Mouse (Mus musculus): ENCODE data around the gene Ryk.

The Ryk gene

DNA sequence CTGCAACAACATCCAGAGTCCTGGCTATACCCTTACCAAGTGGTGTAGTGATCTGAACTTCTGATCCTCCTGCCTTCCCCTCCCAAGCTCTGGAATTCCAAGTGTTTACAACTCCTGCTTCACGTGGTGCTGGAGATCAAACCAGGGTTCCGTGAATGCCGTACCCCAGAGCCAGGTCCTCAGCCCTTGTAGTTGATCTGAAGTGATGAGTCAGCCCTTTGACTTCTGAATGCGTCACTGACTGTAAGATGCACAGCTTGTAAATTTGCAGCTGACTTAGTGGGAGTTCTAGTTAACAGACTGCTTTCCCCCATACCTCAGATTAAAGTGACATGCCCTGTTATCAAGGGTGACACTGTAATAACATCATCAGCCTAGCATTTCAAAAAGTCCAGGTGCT is 8.9 kb downstream of the Ryk start:
- Histone ChIP-seq H3K9me3 (ENCODE audit: low read length) (peaks cover 5% of the 10 kb centered on the region), H3K4me3 (replicated peaks; ENCODE audit: low read length) (no peak overlapping the region), H3K4me1 (replicated peaks; ENCODE audit: low read depth, low read length) (peaks cover 58% of the 10 kb centered on the region), H3K36me3 (ENCODE audit: insufficient read depth, low read length) (peaks cover 5% of the 10 kb centered on the region; the same call in 1 of the 2 replicates), H3K27me3 (ENCODE audit: insufficient read depth, low read length) (no peaks in the 10 kb centered on the region)
- TF ChIP-seq CTCF (conservative IDR thresholded peaks at IDR 0.05; ENCODE audit: low read length) (no peak), NANOG (IDR thresholded peaks at IDR 0.05; ENCODE audit: borderline replicate concordance, low read length) (no peak), POU5F1 (IDR thresholded peaks at IDR 0.05; ENCODE audit: borderline replicate concordance, low read length) (no peak)

DNA sequence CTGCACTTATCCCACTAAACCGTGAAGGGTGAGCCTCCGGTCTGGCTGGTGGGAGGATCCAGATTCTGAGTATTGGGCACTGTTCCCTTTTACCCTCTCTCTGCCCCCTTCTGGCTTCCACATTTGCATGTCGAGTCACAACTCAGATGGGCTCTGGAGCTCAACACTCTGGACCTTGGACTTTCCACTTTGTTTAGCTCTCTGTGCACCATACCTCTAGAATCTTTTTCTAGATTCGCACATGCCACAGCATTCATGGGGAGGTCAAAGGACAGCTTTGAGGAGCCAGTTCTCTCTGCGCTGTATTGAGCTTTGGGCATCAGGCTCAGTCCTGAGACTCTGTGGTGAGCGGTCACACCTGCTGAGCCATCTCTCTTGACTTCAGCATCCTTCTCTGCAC is 11.1 kb downstream of the Ryk start:
- no peaks in the 10 kb centered on the region for H3K27me3 ChIP-seq (ENCODE audit: insufficient read depth, low read length)
- TF ChIP-seq CTCF (conservative IDR thresholded peaks at IDR 0.05; ENCODE audit: low read length) (no peak), NANOG (IDR thresholded peaks at IDR 0.05; ENCODE audit: borderline replicate concordance, low read length) (no peak), POU5F1 (IDR thresholded peaks at IDR 0.05; ENCODE audit: borderline replicate concordance, low read length) (no peak)
- H3K4me3 ChIP-seq (replicated peaks; ENCODE audit: low read length): no peak overlapping the region
- H3K36me3 ChIP-seq (ENCODE audit: insufficient read depth, low read length): peaks cover 5% of the 10 kb centered on the region; the same call in 1 of the 2 replicates
- H3K9me3 ChIP-seq (ENCODE audit: low read length): peaks cover 12% of the 10 kb centered on the region
- H3K4me1 ChIP-seq (replicated peaks; ENCODE audit: low read depth, low read length): peaks cover 37% of the 10 kb centered on the region

DNA sequence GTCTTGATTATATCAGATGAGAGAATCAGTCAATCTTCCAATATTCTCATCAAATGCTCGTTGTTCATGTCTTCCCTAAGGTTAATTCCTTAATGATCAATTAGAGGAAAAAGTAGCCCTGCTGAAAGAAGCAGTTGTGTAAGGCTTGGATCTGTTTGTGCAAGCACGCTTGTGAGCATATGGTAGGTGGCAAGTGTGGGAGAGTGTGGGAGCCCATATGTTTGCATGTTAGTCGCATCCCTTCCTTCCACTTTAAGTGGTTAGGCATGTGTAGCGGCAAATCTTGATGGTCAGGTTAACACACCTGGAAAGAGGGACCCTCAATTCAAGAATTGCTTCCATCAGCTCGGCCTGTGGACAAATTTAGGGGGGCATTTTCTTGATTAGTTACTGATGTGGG is 11.6 kb downstream of the Ryk start:
- peaks cover 5% of the 10 kb centered on the region; the same call in 1 of the 2 replicates for H3K36me3 ChIP-seq (ENCODE audit: insufficient read depth, low read length)
- H3K9me3 ChIP-seq (ENCODE audit: low read length): peaks cover 12% of the 10 kb centered on the region
- H3K4me1 ChIP-seq (replicated peaks; ENCODE audit: low read depth, low read length): peaks cover 32% of the 10 kb centered on the region
- H3K27me3 ChIP-seq (ENCODE audit: insufficient read depth, low read length): no peaks in the 10 kb centered on the region
- TF ChIP-seq NANOG (IDR thresholded peaks at IDR 0.05; ENCODE audit: borderline replicate concordance, low read length) (no peak), POU5F1 (IDR thresholded peaks at IDR 0.05; ENCODE audit: borderline replicate concordance, low read length) (no peak), CTCF (conservative IDR thresholded peaks at IDR 0.05; ENCODE audit: low read length) (no peak)
- no peak overlapping the region for H3K4me3 ChIP-seq (replicated peaks; ENCODE audit: low read length)

DNA sequence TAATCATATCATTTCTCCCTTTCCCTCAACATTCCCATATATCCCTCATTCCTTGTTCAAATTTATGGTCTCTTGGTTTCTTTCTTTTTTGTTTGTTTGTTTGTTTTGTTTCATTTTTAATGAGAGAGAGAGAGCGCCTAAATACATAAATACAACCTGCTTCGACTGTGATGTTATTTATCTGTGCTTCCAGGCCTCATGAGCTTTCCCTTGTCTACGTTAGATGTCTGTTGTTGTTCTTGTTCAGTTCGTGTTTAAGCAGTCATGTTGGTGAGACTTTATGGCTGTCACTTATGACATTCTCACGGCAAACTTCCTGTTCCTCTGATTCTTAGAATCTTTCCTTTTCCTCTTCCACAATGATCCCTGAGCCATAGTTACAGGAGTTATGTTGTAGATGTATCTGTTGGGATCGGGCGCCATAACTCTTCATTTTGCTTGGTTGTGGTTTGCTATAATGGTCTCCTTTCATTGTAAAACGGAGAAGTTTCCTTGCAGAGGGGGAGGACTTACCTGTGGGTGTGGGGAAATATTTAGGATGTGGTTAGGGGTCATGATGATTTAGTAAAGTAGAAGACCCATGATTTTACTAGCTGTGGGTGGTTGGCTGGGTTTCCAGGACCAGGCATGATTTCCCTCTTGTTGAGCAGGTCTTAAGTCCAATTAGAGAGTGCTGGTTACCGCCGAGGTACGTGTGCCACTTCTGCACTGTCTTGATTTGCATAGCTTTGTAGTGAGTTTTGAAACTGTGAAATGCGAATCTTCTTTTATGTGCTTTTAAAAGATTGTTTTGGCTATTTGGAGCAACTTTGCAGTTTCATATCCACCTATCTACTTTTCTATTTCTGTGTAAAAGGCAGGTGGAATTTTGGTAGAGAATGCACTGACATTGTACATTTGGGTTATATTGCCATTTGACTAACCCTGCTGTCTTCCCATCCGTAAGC is 17.6 kb downstream of the Ryk start:
- H3K36me3 ChIP-seq (ENCODE audit: insufficient read depth, low read length): peaks cover 10% of the 10 kb centered on the region
- no peaks in the 10 kb centered on the region; the same call in none of the 2 replicates for H3K4me1 ChIP-seq (replicated peaks; ENCODE audit: low read depth, low read length)
- no peaks in the 10 kb centered on the region for H3K27me3 ChIP-seq (ENCODE audit: insufficient read depth, low read length)
- no peak for TF ChIP-seq NANOG (IDR thresholded peaks at IDR 0.05; ENCODE audit: borderline replicate concordance, low read length)
- peaks cover 12% of the 10 kb centered on the region for H3K9me3 ChIP-seq (ENCODE audit: low read length)
- no peak overlapping the region for H3K4me3 ChIP-seq (replicated peaks; ENCODE audit: low read length)

DNA sequence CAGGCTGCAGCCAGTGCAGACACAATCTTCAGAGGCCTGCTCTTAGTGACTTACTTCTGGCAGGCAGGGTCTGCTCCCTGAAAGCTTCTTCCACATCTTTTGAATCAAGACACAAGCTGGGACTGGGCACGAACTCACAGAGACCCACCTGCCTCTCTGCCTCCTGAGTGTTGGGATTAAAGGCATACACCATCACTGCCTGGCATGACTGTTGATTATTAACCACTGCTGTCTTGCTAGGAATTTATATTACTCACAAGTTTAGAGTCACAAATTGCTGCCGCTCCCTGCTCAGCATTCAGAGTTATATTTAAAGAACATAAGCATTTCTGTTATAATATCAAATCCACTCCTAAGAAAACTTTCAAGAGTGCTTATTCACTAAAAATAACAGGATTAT is 23.1 kb downstream of the Ryk start:
- Histone ChIP-seq H3K4me1 (replicated peaks; ENCODE audit: low read depth, low read length) (peaks cover 6% of the 10 kb centered on the region), H3K4me3 (replicated peaks; ENCODE audit: low read length) (no peak overlapping the region), H3K9me3 (ENCODE audit: low read length) (peaks cover 8% of the 10 kb centered on the region; the same call in 1 of the 2 replicates), H3K27me3 (ENCODE audit: insufficient read depth, low read length) (no peaks in the 10 kb centered on the region), H3K36me3 (ENCODE audit: insufficient read depth, low read length) (peaks cover 26% of the 10 kb centered on the region)
- TF ChIP-seq POU5F1 (IDR thresholded peaks at IDR 0.05; ENCODE audit: borderline replicate concordance, low read length): no peak

DNA sequence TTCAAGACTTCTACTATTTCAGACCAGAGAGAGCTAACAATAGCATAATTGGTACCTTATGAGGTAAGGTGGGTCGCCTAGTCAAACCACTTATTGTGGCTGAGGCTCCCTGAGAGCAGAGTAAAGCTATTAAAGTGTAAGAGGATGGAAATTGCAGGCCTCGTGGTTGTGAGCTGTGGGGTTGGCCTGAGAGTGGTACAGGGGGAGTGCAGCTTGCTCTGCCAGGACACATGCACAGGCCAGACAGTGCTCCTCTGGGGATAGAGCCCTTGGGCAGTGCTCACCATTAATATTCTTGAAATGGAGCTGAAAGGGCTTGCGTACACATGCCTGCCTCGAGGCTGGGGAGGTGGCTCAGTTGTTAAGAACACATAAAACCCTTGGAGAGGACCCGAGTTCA is 23.6 kb downstream of the Ryk start:
- no peak for TF ChIP-seq NANOG (IDR thresholded peaks at IDR 0.05; ENCODE audit: borderline replicate concordance, low read length)
- no peak for TF ChIP-seq POU5F1 (IDR thresholded peaks at IDR 0.05; ENCODE audit: borderline replicate concordance, low read length)
- no peak for TF ChIP-seq CTCF (conservative IDR thresholded peaks at IDR 0.05; ENCODE audit: low read length)
- peaks cover 29% of the 10 kb centered on the region for H3K36me3 ChIP-seq (ENCODE audit: insufficient read depth, low read length)
- peaks cover 8% of the 10 kb centered on the region; the same call in 1 of the 2 replicates for H3K9me3 ChIP-seq (ENCODE audit: low read length)
- H3K4me3 ChIP-seq (replicated peaks; ENCODE audit: low read length): no peak overlapping the region
- peaks cover 6% of the 10 kb centered on the region for H3K4me1 ChIP-seq (replicated peaks; ENCODE audit: low read depth, low read length)
- no peaks in the 10 kb centered on the region for H3K27me3 ChIP-seq (ENCODE audit: insufficient read depth, low read length)

DNA sequence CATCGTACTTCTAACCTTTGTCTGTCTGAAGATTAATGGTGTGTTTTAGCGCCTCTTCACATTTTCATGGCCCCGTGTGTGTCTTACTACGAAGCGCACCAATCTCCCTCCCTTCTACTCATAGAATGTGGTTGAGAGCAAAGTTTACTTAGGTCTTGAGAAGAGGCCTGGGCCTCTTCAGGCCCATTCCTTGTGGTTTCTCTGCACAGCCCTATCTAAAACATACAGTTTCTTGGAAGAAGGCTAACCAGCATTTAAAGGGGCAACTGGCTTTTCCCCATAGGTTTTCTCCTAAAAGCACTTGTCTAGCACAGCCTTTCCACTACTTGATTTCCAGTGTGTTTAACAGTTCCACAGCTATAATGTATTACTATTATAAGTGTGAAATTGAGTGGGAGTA is 24.7 kb downstream of the Ryk start:
- H3K4me1 ChIP-seq (replicated peaks; ENCODE audit: low read depth, low read length): peaks cover 6% of the 10 kb centered on the region; the same call in 1 of the 2 replicates
- no peak overlapping the region for H3K4me3 ChIP-seq (replicated peaks; ENCODE audit: low read length)
- peaks cover 34% of the 10 kb centered on the region for H3K36me3 ChIP-seq (ENCODE audit: insufficient read depth, low read length)
- H3K9me3 ChIP-seq (ENCODE audit: low read length): peaks cover 8% of the 10 kb centered on the region; the same call in 1 of the 2 replicates
- TF ChIP-seq POU5F1 (IDR thresholded peaks at IDR 0.05; ENCODE audit: borderline replicate concordance, low read length) (no peak), CTCF (conservative IDR thresholded peaks at IDR 0.05; ENCODE audit: low read length) (no peak), NANOG (IDR thresholded peaks at IDR 0.05; ENCODE audit: borderline replicate concordance, low read length) (no peak)
- H3K27me3 ChIP-seq (ENCODE audit: insufficient read depth, low read length): no peaks in the 10 kb centered on the region

DNA sequence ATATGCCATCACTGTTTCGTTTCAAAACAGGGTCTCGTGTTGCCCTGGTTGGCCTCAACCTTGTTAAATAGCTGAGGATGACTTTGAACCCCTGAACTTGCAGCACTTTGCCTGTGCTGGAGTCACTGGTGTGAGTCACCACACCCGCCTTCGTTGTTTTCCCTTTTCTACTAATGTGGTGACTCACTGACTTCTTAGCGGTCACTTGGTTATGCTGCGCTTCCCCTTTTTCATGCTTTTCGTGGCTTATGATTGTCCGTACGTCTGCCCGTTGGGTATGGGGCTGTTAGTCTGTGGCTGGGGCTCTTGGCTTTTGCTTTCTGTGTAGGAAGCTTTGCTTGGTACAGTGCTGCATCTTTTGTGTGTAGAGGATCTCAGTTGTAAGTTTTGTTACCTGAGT is 25.2 kb downstream of the Ryk start:
- peaks cover 8% of the 10 kb centered on the region; the same call in 1 of the 2 replicates for H3K9me3 ChIP-seq (ENCODE audit: low read length)
- H3K27me3 ChIP-seq (ENCODE audit: insufficient read depth, low read length): no peaks in the 10 kb centered on the region
- TF ChIP-seq NANOG (IDR thresholded peaks at IDR 0.05; ENCODE audit: borderline replicate concordance, low read length) (no peak), POU5F1 (IDR thresholded peaks at IDR 0.05; ENCODE audit: borderline replicate concordance, low read length) (no peak), CTCF (conservative IDR thresholded peaks at IDR 0.05; ENCODE audit: low read length) (no peak)
- no peak overlapping the region for H3K4me3 ChIP-seq (replicated peaks; ENCODE audit: low read length)
- peaks cover 6% of the 10 kb centered on the region; the same call in 1 of the 2 replicates for H3K4me1 ChIP-seq (replicated peaks; ENCODE audit: low read depth, low read length)
- H3K36me3 ChIP-seq (ENCODE audit: insufficient read depth, low read length): peaks cover 36% of the 10 kb centered on the region
